Mouse (Mus musculus): Measurements from ENCODE around the gene Tssk3. TPM values are rescaled to one million over a fixed set of nuclear protein-coding genes. Genes with fewer than 3 reads are reported as not detected.

The Tssk3 gene
- polyA plus RNA-seq, 1 experiment from 2014 or later = 0.07 TPM

DNA sequence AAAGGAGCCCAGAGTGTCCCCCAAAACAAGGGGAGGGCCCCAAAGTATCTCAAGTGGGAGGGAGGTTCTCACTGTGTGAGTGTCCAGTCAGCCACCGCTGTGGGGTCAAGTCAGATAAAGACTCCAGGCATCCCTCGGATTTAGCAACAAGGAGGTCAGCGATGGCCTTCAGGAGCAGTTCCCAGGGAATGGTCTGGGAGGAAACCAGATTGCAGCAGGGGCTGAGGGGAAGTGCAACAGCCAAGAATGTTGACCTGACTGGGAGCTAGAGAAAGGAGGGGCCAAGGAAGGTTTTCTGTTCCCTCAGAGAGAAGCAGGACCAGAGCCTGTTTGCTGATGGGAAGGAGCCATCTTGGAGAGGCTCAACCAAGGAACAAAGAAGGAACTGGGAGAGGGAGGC, 8.1 kb upstream of the Tssk3 start:
- ATAC-seq (ENCODE audit: low FRiP score, low TSS enrichment) (no peak), DNase-seq (ENCODE audit: low spot score) (no peak)
- Histone ChIP-seq H3K36me3 (ENCODE audit: control insufficient read depth, insufficient read depth, low read length) (no peaks in the 10 kb centered on the region), H3K9ac (ENCODE audit: low read length) (no peak overlapping the region), H3K9me3 (ENCODE audit: control insufficient read depth, low read length) (no peaks in the 10 kb centered on the region), H3K4me2 (replicated peaks; ENCODE audit: low read depth) (no peak overlapping the region), H3K27me3 (ENCODE audit: control insufficient read depth, insufficient read depth, low read length) (no peaks in the 10 kb centered on the region), H3K4me1 (replicated peaks; ENCODE audit: control insufficient read depth, insufficient read depth) (peaks cover 4% of the 10 kb centered on the region), H3K27ac (replicated peaks) (no peak overlapping the region), H3K4me3 (ENCODE audit: low read depth, low read length) (no peak overlapping the region)
- 70% methylated on average over 3 of the region's 3 CpGs for WGBS
- TF ChIP-seq CTCF (IDR thresholded peaks at IDR 0.05; ENCODE audit: low read depth) = no peak
- no peak for TF ChIP-seq EP300 (optimal IDR thresholded peaks at IDR 0.05)

- Histone ChIP-seq H3K4me1 (replicated peaks; ENCODE audit: control insufficient read depth, insufficient read depth) (no peaks in the 10 kb centered on the region), H3K36me3 (ENCODE audit: control insufficient read depth, insufficient read depth, low read length) (no peaks in the 10 kb centered on the region), H3K9ac (ENCODE audit: low read length) (no peak overlapping the region), H3K4me3 (ENCODE audit: low read depth, low read length) (no peak overlapping the region), H3K4me2 (replicated peaks; ENCODE audit: low read depth) (no peak overlapping the region), H3K27ac (replicated peaks) (peak overlapping the region; percentile 18; the same call in 1 of the 2 replicates), H3K27me3 (ENCODE audit: control insufficient read depth, insufficient read depth, low read length) (no peaks in the 10 kb centered on the region), H3K9me3 (ENCODE audit: control insufficient read depth, low read length) (no peaks in the 10 kb centered on the region)
- DNase-seq (ENCODE audit: low spot score) = no peak
- 29% methylated on average over 6 of the region's 6 CpGs for WGBS
- TF ChIP-seq CTCF (IDR thresholded peaks at IDR 0.05; ENCODE audit: low read depth) = no peak
- TF ChIP-seq EP300 (optimal IDR thresholded peaks at IDR 0.05) = no peak
- ATAC-seq (ENCODE audit: low FRiP score, low TSS enrichment) = no peak
These were observed 5.8 kb upstream of the Tssk3 start for GRCm38 (mm10) chr4:129496631-129497030.

DNA sequence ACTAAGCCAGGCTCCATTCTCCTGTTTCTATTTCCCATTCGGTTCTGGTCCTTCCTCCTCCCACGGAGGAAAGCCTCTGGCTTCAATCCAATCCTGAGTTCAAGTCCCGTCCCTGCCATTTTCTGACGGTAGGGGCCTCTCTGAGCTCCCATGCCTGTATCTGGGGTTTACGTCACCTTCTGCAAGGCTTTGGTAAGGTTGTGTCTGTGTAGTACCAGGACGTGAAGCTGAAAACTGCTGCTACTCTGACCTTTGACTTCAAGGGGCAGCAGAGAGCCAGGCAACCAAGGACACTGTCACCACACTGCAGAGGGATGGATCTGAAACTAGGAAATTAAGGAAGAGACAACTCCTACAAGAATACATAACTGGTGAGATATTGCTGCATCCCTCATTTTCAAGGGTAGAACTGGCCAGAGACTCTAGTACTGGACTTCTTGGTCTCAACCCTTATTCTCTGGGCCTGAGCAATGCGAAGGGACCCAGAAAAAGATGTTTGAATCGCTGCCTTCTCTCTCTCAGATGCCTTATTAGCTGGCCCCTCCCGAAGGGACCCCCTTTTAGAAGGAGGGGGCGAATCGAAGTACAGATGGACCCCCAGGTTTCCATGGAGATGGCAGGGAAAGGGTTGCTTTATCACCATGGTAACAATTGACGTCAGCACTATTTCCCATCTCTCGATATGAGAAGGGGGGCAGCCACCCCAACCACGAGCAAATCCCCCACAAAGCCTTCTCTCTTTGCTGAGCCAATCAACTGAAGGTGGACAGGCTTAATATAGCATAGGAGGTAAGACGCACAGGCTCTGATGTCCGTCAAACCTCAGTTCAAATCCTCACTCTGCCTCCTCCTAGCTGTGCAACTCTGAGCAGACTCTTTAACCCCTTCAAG, 5.1 kb upstream of the Tssk3 start:
- Histone ChIP-seq H3K27ac (replicated peaks) (no peak overlapping the region; the same call in 1 of the 2 replicates), H3K9ac (ENCODE audit: low read length) (no peak overlapping the region), H3K4me2 (replicated peaks; ENCODE audit: low read depth) (no peak overlapping the region), H3K27me3 (ENCODE audit: control insufficient read depth, insufficient read depth, low read length) (no peaks in the 10 kb centered on the region), H3K9me3 (ENCODE audit: control insufficient read depth, low read length) (no peaks in the 10 kb centered on the region), H3K4me1 (replicated peaks; ENCODE audit: control insufficient read depth, insufficient read depth) (no peaks in the 10 kb centered on the region; the same call in 1 of the 2 replicates), H3K36me3 (ENCODE audit: control insufficient read depth, insufficient read depth, low read length) (no peaks in the 10 kb centered on the region), H3K4me3 (ENCODE audit: low read depth, low read length) (no peak overlapping the region)
- peak; percentile 48 for TF ChIP-seq CTCF (IDR thresholded peaks at IDR 0.05; ENCODE audit: low read depth)
- TF ChIP-seq EP300 (optimal IDR thresholded peaks at IDR 0.05) = no peak
- ATAC-seq (ENCODE audit: low FRiP score, low TSS enrichment) (no peak), DNase-seq (ENCODE audit: low spot score) (no peak)
- 32% methylated on average over 16 of the region's 16 CpGs for WGBS

DNA sequence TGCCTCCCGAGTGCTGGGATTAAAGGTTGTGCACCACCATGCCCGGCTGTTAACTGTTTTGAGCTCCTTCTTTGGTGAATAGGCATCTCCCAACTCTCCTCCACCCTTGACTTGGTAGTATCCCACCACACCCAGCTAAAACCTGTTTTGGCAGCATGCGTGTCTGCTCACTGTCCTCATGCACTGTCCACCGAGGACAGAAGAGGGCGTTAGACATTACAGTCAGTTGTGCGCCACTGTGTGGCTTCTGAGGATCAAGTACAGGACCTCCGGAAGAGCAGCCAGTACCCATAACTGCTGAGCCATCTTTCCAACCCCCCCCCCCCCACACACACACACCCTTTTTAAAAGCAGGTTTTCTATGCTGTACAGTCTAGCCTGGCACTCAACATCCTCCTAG, 3.9 kb upstream of the Tssk3 start:
- Histone ChIP-seq H3K9ac (ENCODE audit: low read length) (no peak overlapping the region), H3K4me3 (ENCODE audit: low read depth, low read length) (no peak overlapping the region), H3K4me2 (replicated peaks; ENCODE audit: low read depth) (no peak overlapping the region), H3K4me1 (replicated peaks; ENCODE audit: control insufficient read depth, insufficient read depth) (no peaks in the 10 kb centered on the region; the same call in 1 of the 2 replicates), H3K9me3 (ENCODE audit: control insufficient read depth, low read length) (no peaks in the 10 kb centered on the region), H3K36me3 (ENCODE audit: control insufficient read depth, insufficient read depth, low read length) (no peaks in the 10 kb centered on the region), H3K27ac (replicated peaks) (no peak overlapping the region), H3K27me3 (ENCODE audit: control insufficient read depth, insufficient read depth, low read length) (no peaks in the 10 kb centered on the region)
- 66% methylated on average over 7 of the region's 7 CpGs for WGBS
- no peak for DNase-seq (ENCODE audit: low spot score)
- no peak for ATAC-seq (ENCODE audit: low FRiP score, low TSS enrichment)
- TF ChIP-seq CTCF (IDR thresholded peaks at IDR 0.05; ENCODE audit: low read depth) (peak; percentile 59), EP300 (optimal IDR thresholded peaks at IDR 0.05) (no peak)

DNA sequence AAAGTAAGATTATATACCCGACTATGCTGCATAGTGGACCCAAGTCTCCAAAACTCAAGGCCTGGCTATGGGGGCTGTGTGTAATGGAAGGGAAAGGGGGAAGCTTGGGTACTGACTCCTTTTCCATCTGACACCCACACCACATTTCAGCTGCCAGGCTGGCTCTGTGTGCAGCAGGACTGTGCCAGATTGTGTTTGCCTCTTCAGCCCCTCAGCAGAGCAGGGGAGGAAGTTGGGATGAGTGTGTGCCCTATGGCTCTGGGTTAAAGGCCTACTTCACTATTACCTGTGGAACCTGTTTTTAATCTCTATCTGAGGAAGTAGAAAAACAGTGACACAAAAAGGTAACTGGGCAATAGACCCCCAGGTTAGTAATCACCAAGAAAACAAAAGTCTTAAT, 9.7 kb downstream of the Tssk3 start:
- TF ChIP-seq CTCF (IDR thresholded peaks at IDR 0.05; ENCODE audit: low read depth) = no peak
- no peak for TF ChIP-seq EP300 (optimal IDR thresholded peaks at IDR 0.05)
- ATAC-seq (ENCODE audit: low FRiP score, low TSS enrichment) = peak; percentile 81
- H3K27ac ChIP-seq (replicated peaks) = peak overlapping the region; percentile 58
- no peak overlapping the region for H3K4me2 ChIP-seq (replicated peaks; ENCODE audit: low read depth)
- H3K4me1 ChIP-seq (replicated peaks; ENCODE audit: control insufficient read depth, insufficient read depth) = no peaks in the 10 kb centered on the region
- H3K36me3 ChIP-seq (ENCODE audit: control insufficient read depth, insufficient read depth, low read length) = peaks cover 19% of the 10 kb centered on the region; the same call in 1 of the 2 replicates
- no peaks in the 10 kb centered on the region for H3K27me3 ChIP-seq (ENCODE audit: control insufficient read depth, insufficient read depth, low read length)
- H3K9me3 ChIP-seq (ENCODE audit: control insufficient read depth, low read length) = no peaks in the 10 kb centered on the region
- 86% methylated on average over 1 of the region's 1 CpGs for WGBS
- no peak overlapping the region for H3K4me3 ChIP-seq (ENCODE audit: low read depth, low read length)
- DNase-seq (ENCODE audit: low spot score) = no peak
- no peak overlapping the region for H3K9ac ChIP-seq (ENCODE audit: low read length)

DNA sequence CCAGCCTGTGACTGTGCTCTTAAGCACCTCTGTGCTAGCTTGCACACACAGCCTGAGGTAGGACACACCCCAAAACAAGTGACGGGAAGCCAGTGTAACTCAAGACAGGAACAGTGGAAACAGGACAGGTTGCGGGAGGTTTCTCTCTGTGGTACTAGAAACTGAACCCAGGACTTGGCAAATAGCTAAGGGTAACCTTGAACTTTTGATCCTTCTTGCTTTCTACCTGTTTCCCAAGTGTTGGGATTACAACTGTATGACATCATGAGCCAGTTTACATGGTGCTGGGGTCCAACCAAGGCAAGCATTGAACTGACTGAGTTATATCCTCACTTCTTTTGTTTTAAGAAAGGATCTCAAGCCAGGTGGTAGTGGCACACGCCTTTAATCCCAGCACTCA, 11.0 kb downstream of the Tssk3 start:
- no peak for DNase-seq (ENCODE audit: low spot score)
- TF ChIP-seq CTCF (IDR thresholded peaks at IDR 0.05; ENCODE audit: low read depth) = no peak
- TF ChIP-seq EP300 (optimal IDR thresholded peaks at IDR 0.05) = no peak
- ATAC-seq (ENCODE audit: low FRiP score, low TSS enrichment) = no peak
- H3K27me3 ChIP-seq (ENCODE audit: control insufficient read depth, insufficient read depth, low read length) = no peaks in the 10 kb centered on the region
- H3K4me1 ChIP-seq (replicated peaks; ENCODE audit: control insufficient read depth, insufficient read depth) = no peaks in the 10 kb centered on the region
- no peak overlapping the region for H3K9ac ChIP-seq (ENCODE audit: low read length)
- 82% methylated on average over 3 of the region's 3 CpGs for WGBS
- no peak overlapping the region for H3K4me3 ChIP-seq (ENCODE audit: low read depth, low read length)
- peaks cover 17% of the 10 kb centered on the region for H3K36me3 ChIP-seq (ENCODE audit: control insufficient read depth, insufficient read depth, low read length)
- H3K27ac ChIP-seq (replicated peaks) = no peak overlapping the region
- H3K4me2 ChIP-seq (replicated peaks; ENCODE audit: low read depth) = no peak overlapping the region
- no peaks in the 10 kb centered on the region for H3K9me3 ChIP-seq (ENCODE audit: control insufficient read depth, low read length)
